Mouse (Mus musculus) retina, postnatal 1 day (tissue): ENCODE data around the gene Opn5.
A peak's percentile ranks its signal among the peaks of the same experiment; 100 is the strongest.

ENCODE experiments used
- DNase-seq: peaks from one replicate; pipeline ENCODE4 v3.0.0-alpha.2; 2012

Opn5 gene

GRCm38 (mm10) chr17:42611295-42611694 lies at the start of gene Opn5:
Gene Opn5, minus strand, starts transcription at chr17:42611395.
- DNase-seq = no peak

GRCm38 (mm10) chr17:42658634-42659422 lies 47.6 kb upstream of the Opn5 start:
- peak; percentile 68 for DNase-seq

GRCm38 (mm10) chr17:42643416-42643815 lies 32.2 kb upstream of the Opn5 start:
- DNase-seq = no peak

GRCm38 (mm10) chr17:42630206-42630605 lies 19.0 kb upstream of the Opn5 start:
- no peak for DNase-seq

GRCm38 (mm10) chr17:42613043-42613737 lies 2.0 kb upstream of the Opn5 start:
- DNase-seq = peak; percentile 77

GRCm38 (mm10) chr17:42608270-42608669 lies 2.9 kb downstream of the Opn5 start:
- DNase-seq = peak; percentile 43

- peak; percentile 84 for DNase-seq
Observed at GRCm38 (mm10) chr17:42602829-42603784, 8.1 kb downstream of the Opn5 start.

- DNase-seq = no peak
Observed at GRCm38 (mm10) chr17:42586486-42586885, 24.7 kb downstream of the Opn5 start.

GRCm38 (mm10) chr17:42583029-42583331 lies 28.2 kb downstream of the Opn5 start:
- DNase-seq = no peak

- no peak for DNase-seq
Observed at GRCm38 (mm10) chr17:42582281-42583028, 28.7 kb downstream of the Opn5 start.

- DNase-seq = no peak
Observed at GRCm38 (mm10) chr17:42580623-42581022, 30.6 kb downstream of the Opn5 start.

GRCm38 (mm10) chr17:42580196-42580595 lies 31.0 kb downstream of the Opn5 start:
- DNase-seq = no peak

GRCm38 (mm10) chr17:42576671-42577168 lies 34.5 kb downstream of the Opn5 start:
- peak; percentile 76 for DNase-seq

GRCm38 (mm10) chr17:42573786-42574185 lies 37.4 kb downstream of the Opn5 start:
- DNase-seq = no peak

- DNase-seq = no peak
Observed at GRCm38 (mm10) chr17:42549578-42549977, 61.6 kb downstream of the Opn5 start.

GRCm38 (mm10) chr17:42530147-42530546 lies 81.0 kb downstream of the Opn5 start:
- peak; percentile 26 for DNase-seq

GRCm38 (mm10) chr17:42509356-42510262 lies 101.6 kb downstream of the Opn5 start:
- no peak for DNase-seq
